Mouse (Mus musculus) intestine, postnatal 0 days (tissue): ENCODE measurements around the gene Gramd1c. TPM values are rescaled to one million over a fixed set of nuclear protein-coding genes. Genes with fewer than 3 reads are reported as not detected.

ENCODE experiments used
- ATAC-seq: fragments of 200-750 bp; cut with Nextera tagmentation; 2 replicates; pipeline ENCODE4 v1.8.0; 2017; ENCODE audit warnings: mild to moderate bottlenecking, moderate TSS enrichment, moderate library complexity
- H3K27ac ChIP-seq: fragments of 300-500 bp; sonication (generic); 2 replicates; pipeline ENCODE4 v1.5.1; 2014; ENCODE audit warnings: mild to moderate bottlenecking, low read depth, low read length, moderate library complexity
- H3K27me3 ChIP-seq: fragments of 300-500 bp; sonication (generic); replicated peaks from 2 replicates; pipeline ENCODE4 v1.6.1; 2014; ENCODE audit warnings: low read length, mixed read lengths; ENCODE audit not compliant: control insufficient read depth, insufficient read depth
- H3K36me3 ChIP-seq: fragments of 300-500 bp; sonication (generic); 2 replicates; pipeline ENCODE4 v1.6.1; 2014; ENCODE audit warnings: mild to moderate bottlenecking, moderate library complexity; ENCODE audit not compliant: control insufficient read depth, insufficient read depth
- H3K4me1 ChIP-seq: fragments of 300-500 bp; sonication (generic); replicated peaks from 2 replicates; pipeline ENCODE4 v1.6.1; 2014; ENCODE audit warnings: antibody characterized with exemption, low read length, mixed read lengths; ENCODE audit not compliant: control insufficient read depth, insufficient read depth
- H3K4me2 ChIP-seq: fragments of 300-500 bp; sonication (generic); replicated peaks from 2 replicates; pipeline ENCODE4 v1.6.1; 2014; ENCODE audit warnings: low read depth, mild to moderate bottlenecking, moderate library complexity
- H3K4me3 ChIP-seq: fragments of 300-500 bp; sonication (generic); 2 replicates; pipeline ENCODE4 v1.5.1; 2014; ENCODE audit warnings: low read depth, low read length
- H3K9ac ChIP-seq: fragments of 300-500 bp; sonication (generic); 2 replicates; pipeline ENCODE4 v1.6.1; 2014; ENCODE audit warnings: mild to moderate bottlenecking, low read depth, low read length
- H3K9me3 ChIP-seq: fragments of 300-500 bp; sonication (generic); 2 replicates; pipeline ENCODE4 v1.6.1; 2016; ENCODE audit warnings: mixed run types; ENCODE audit not compliant: control insufficient read depth
- CTCF ChIP-seq: sonication (generic); IDR thresholded peaks from 2 replicates; pipeline ENCODE4 v1.5.1; 2016; ENCODE audit warnings: low read depth, mild to moderate bottlenecking, control low read depth, antibody characterized with exemption, moderate library complexity
- WGBS: fragments of 180-500 bp; shearing (Covaris S2); extraction: QIAGEN DNeasy Blood & Tissue Kit; methylation state at CpG from one replicate; pipeline ENCODE4 v1.1.7; 2014; 5-methylcytosine and 5-hydroxymethylcytosine counted together
- polyA plus RNA-seq: library from polyadenylated mRNA; unstranded; fragments of >200 nt; fragmentation: Nextera tagmentation; extraction: Ambion mirVana; gene quantifications from 2 replicates; pipeline ENCODE4 v1.2.1, GENCODE M21; 2015

Gene Gramd1c
- 7.0 and 7.6 TPM in 2 replicates for polyA plus RNA-seq

DNA sequence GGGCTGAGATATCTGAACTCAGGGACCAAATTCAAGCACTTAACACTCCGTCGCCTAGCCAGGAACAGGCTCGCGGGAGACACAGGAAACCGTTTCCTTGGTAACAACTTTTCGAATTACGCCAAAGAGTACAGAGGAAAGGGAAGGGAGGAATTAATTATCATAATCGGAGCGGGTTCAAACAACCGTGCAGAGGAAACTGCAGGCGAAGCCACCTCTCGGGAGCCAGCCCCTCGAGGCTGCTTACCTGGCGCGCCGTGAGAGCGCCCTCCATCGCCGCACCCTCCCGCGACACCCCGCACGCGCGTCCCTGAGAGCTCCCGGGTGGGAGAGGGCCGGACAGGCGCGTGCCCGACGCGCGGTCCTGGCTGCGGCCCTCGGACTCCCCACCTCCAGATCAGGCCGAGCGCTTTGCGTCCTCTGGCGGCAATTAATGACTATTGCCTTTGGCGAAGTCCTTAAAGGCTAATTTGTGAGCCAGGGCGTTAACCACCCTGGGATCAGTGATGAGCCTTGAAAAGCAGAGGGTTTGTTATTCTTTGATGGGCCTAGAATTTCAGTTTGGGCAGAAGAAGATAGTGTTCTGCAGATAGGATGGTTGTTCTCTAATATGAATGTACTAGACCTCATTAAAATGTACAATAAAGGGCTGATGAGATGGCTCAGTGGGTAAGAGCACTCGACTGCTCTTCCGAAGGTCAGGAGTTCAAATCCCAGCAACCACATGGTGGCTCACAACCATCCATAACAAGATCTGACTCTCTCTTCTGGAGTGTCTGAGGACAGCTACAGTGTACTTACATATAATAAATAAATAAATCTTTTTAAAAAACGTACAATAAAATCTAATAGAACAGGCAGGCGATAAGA, at the start of gene Gramd1c:
TSS of gene Gramd1c (minus strand) at position 321 of the 870 bp plus-strand sequence.
- peak; percentile 92 for TF ChIP-seq CTCF
- Histone ChIP-seq H3K4me2 (peak within 1 kb of the TSS; percentile 81), H3K27me3 (no peaks in the 10 kb centered on the region), H3K9me3 (no peaks in the 10 kb centered on the region), H3K4me1 (no peaks in the 10 kb centered on the region), H3K27ac (no peak within 1 kb of the TSS), H3K4me3 (peak within 1 kb of the TSS; percentile 58), H3K9ac (peak within 1 kb of the TSS; percentile 64), H3K36me3 (no peaks in the 10 kb centered on the region)
- peak; percentile 76 for ATAC-seq
- WGBS = 6% methylated on average over 45 of the region's 45 CpGs

DNA sequence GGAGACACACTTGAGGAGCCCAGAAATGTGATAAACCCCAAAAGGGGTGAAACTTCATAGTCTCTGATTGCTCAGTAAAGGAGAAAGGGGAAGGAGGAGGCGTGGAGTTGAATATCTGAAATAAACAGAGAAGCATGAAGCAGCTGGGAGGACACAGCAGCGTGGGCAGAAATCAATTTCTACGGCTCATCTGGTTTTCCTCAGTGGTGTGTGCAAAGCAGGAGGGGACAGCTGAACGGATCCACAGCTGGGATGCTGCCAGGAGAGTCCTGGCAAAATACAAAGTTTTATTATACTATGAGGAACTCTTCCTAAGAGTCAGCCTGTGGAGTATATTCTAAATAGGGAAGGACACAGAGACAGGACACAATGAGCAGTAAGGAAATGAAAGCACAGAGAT, 45.9 kb upstream of the Gramd1c start:
- Histone ChIP-seq H3K9me3 (no peaks in the 10 kb centered on the region), H3K4me1 (no peaks in the 10 kb centered on the region), H3K4me3 (no peak overlapping the region), H3K27ac (peak overlapping the region; percentile 60), H3K36me3 (peaks cover 54% of the 10 kb centered on the region), H3K27me3 (no peaks in the 10 kb centered on the region), H3K4me2 (no peak overlapping the region), H3K9ac (no peak overlapping the region)
- 63% methylated on average over 4 of the region's 4 CpGs for WGBS
- no peak for ATAC-seq
- no peak for TF ChIP-seq CTCF

- no peak overlapping the region for H3K4me3 ChIP-seq
- no peak overlapping the region for H3K4me2 ChIP-seq
- H3K9me3 ChIP-seq = no peaks in the 10 kb centered on the region
- TF ChIP-seq CTCF = no peak
- no peak for ATAC-seq
- H3K9ac ChIP-seq = no peak overlapping the region
- H3K27ac ChIP-seq = no peak overlapping the region
- no peaks in the 10 kb centered on the region for H3K27me3 ChIP-seq
- H3K4me1 ChIP-seq = no peaks in the 10 kb centered on the region
- H3K36me3 ChIP-seq = peaks cover 74% of the 10 kb centered on the region
- WGBS = 62% methylated on average over 2 of the region's 2 CpGs
Measured at GRCm38 (mm10) chr16:44105211-44105610, 42.1 kb upstream of the Gramd1c start.

DNA sequence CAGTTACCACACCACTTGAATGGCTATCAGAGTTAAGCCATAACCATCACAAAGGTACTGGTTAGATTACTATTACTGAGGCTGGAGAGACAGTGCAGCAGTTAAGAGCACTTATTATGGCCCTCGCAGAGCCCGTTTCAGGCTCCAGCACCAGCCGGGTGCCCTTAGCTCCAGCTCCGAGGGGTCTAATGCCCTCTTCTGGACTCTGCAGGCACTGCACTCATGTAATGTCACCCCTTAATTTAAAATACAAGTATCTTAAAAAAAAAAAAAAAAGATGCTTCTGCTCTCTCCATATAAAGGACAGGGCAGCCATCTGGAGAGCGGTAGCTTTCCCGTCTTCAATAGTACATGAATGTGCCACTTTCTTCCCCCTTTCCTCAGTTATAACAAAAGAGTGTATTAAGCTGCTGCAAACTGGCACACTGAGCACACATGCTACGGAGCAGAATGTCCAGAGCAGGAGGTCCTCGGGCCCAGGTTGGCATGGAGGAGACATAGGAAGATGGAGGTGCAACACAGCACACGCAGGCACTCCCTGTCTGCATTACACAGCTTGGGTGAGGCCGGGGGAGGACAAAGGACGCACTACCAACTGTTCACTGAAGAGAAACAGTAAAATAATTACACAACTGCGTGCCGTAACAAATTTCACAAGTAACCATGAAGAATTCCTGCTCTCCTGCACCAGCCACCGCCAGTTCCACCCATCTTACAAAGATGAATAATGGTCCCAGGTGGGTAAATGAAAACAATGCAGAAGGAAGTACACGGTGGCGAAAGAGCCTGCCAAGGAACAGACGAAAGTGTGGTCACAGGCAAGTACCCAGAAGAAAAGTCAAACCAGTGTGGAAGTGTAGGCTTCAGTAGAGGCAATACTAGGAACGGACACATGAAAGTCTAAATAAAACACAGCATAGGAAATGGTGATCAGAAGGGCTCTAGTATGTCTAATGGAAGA, 40.9 kb upstream of the Gramd1c start:
- no peaks in the 10 kb centered on the region for H3K27me3 ChIP-seq
- no peaks in the 10 kb centered on the region for H3K9me3 ChIP-seq
- H3K4me3 ChIP-seq = no peak overlapping the region
- 87% methylated on average over 18 of the region's 18 CpGs for WGBS
- no peak overlapping the region for H3K9ac ChIP-seq
- no peak for ATAC-seq
- no peak overlapping the region for H3K27ac ChIP-seq
- no peak overlapping the region for H3K4me2 ChIP-seq
- peak; percentile 27; the same call in 1 of the 2 replicates for TF ChIP-seq CTCF
- H3K36me3 ChIP-seq = peaks cover 73% of the 10 kb centered on the region
- H3K4me1 ChIP-seq = no peaks in the 10 kb centered on the region

DNA sequence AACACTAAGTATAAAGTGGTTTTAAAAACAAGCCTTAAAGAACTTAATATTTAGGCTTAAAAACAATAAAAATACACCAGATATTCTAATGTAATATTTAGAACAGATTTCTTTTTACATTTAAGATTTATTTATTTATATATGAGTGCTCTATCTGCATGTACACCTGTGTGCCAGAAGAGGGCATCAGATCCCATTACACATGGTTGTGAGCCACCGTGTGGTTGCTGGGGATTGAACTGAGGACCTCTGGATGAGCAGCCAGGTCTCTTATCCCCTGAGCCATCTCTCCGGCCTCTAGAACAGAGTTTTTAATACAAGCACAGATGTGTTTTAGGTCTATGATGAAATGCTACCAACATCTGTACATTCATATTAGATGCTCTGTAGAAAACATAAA, 39.8 kb upstream of the Gramd1c start:
- 98% methylated on average over 2 of the region's 2 CpGs for WGBS

GRCm38 (mm10) chr16:44101181-44101710, 38.1 kb upstream of the Gramd1c start:
- no peak for ATAC-seq
- H3K36me3 ChIP-seq = peaks cover 70% of the 10 kb centered on the region
- no peak overlapping the region for H3K27ac ChIP-seq
- no peak for TF ChIP-seq CTCF
- no peaks in the 10 kb centered on the region for H3K27me3 ChIP-seq
- H3K9me3 ChIP-seq = no peaks in the 10 kb centered on the region
- H3K4me3 ChIP-seq = no peak overlapping the region
- H3K9ac ChIP-seq = no peak overlapping the region
- no peaks in the 10 kb centered on the region for H3K4me1 ChIP-seq
- H3K4me2 ChIP-seq = no peak overlapping the region
- 82% methylated on average over 12 of the region's 12 CpGs for WGBS

More for the DNA sequence above, 39.8 kb upstream of the Gramd1c start:
- peaks cover 71% of the 10 kb centered on the region for H3K36me3 ChIP-seq
- H3K27ac ChIP-seq = no peak overlapping the region
- H3K4me3 ChIP-seq = no peak overlapping the region
- H3K9ac ChIP-seq = no peak overlapping the region
- H3K27me3 ChIP-seq = no peaks in the 10 kb centered on the region
- H3K4me2 ChIP-seq = no peak overlapping the region
- H3K9me3 ChIP-seq = no peaks in the 10 kb centered on the region
- ATAC-seq = no peak
- H3K4me1 ChIP-seq = no peaks in the 10 kb centered on the region
- TF ChIP-seq CTCF = peak; percentile 34
